Mouse (Mus musculus): Measurements from ENCODE around the gene Sh3glb2.

DNA sequence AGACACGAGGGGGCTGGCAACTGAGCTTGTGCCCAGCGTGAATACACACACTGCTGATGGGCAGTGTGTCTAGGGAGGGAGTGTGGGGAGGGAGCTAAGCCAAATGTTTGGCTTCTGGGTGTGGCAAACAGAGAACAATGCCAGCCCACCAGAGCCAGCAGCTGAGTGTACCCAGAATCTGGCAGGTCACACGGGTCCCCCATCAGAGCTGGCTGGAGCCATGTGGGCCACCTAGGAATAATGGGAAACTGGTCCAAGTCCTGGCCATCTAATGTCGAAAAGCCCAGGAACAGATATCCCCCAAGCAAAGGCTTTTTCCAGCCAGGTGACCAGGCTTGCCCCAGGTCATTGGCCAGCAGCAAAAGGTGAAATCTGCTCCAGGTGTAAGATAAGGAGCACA lies 3.3 kb downstream of the Sh3glb2 start:
- TF ChIP-seq GATA1 (IDR thresholded peaks at IDR 0.05; ENCODE audit: low read length) = no peak
- no peak for TF ChIP-seq TAL1 (IDR thresholded peaks at IDR 0.05; ENCODE audit: low read length)

All from erythroblast, embryonic 14.5 days (primary cell).